Mouse (Mus musculus) bone marrow macrophage, adult 2 months (primary cell): ENCODE measurements at regions not wholly inside any gene's neighbourhood (a gene's known extent, or its start where the extent isn't known, plus 50 kb on each side); places are given as distances from the start of the nearest gene placed in this dataset.

Experiments
- CTCF ChIP-seq: IDR thresholded peaks from 2 replicates; pipeline ENCODE4 v1.5.1; 2012; ENCODE audit warnings: low read depth, mild to moderate bottlenecking, low read length, moderate library complexity
- POLR2A ChIP-seq: IDR thresholded peaks from 2 replicates; pipeline ENCODE4 v1.6.1; 2012; ENCODE audit warnings: mild to moderate bottlenecking, low read depth, low read length, borderline replicate concordance

DNA sequence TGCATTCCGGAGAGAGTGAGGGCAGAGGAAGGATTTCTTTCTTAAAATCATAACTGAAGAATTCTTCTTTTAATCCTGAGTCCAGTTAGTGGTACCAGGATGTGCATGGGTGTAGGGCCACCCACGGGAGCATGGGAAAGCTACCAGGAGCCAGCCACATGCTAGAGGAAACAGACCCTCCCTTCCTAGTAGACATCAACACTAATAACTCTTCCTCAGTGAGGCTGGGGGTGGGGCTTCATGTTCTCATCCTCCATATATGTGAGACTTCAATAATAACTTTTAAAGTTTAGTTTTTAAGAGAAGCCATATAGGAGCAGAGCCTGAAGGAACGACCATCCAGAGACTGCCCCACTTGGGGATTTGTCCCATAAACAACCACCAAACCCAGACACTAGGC is 216.8 kb downstream of the Lyplal1 start:
- no peak for TF ChIP-seq CTCF
- no peak for TF ChIP-seq POLR2A
